Mouse (Mus musculus) right cerebral cortex, postnatal 10 days (tissue): ENCODE measurements at regions not wholly inside any gene's neighbourhood (a gene's known extent, or its start where the extent isn't known, plus 50 kb on each side); places are given as distances from the start of the nearest gene placed in this dataset.

Experiments
- DNase-seq, 2 experiments: peaks; one replicate each; pipeline ENCODE4 v3.0.0; 2021; ENCODE audit warnings: low spot score in 2 of 2

- no peak for DNase-seq
Measured at GRCm38 (mm10) chr10:102943156-102943555, 86.9 kb downstream of the Alx1 start.

GRCm38 (mm10) chr10:102940823-102941519 is 89.0 kb downstream of the Alx1 start:
- no peak for DNase-seq

GRCm38 (mm10) chr10:102931445-102931844 is 98.6 kb downstream of the Alx1 start:
- no peak for DNase-seq

- DNase-seq, result no peak
Measured at GRCm38 (mm10) chr10:102928651-102929050, 101.4 kb downstream of the Alx1 start.

- DNase-seq, result no peak
Measured at GRCm38 (mm10) chr10:102897368-102897767, 132.6 kb downstream of the Alx1 start.

- DNase-seq, result no peak
Measured at GRCm38 (mm10) chr10:102895952-102896351, 134.1 kb downstream of the Alx1 start.

- DNase-seq, result no peak
Measured at GRCm38 (mm10) chr10:102892373-102892772, 137.6 kb downstream of the Alx1 start.

- DNase-seq, result no peak
Measured at GRCm38 (mm10) chr10:102889709-102890108, 140.3 kb downstream of the Alx1 start.

- DNase-seq, result no peak
Measured at GRCm38 (mm10) chr10:102881824-102882438, 148.1 kb downstream of the Alx1 start.

- DNase-seq, result peak; percentile 22 to 30
Measured at GRCm38 (mm10) chr10:102878010-102878409, 152.0 kb downstream of the Alx1 start.

GRCm38 (mm10) chr10:102876946-102877345 is 153.1 kb downstream of the Alx1 start:
- no peak for DNase-seq

- no peak for DNase-seq
Measured at GRCm38 (mm10) chr10:102866920-102867319, 163.1 kb downstream of the Alx1 start.

GRCm38 (mm10) chr10:102836567-102837224 is 193.3 kb downstream of the Alx1 start:
- no peak for DNase-seq

GRCm38 (mm10) chr10:102835814-102836213 is 194.2 kb downstream of the Alx1 start:
- DNase-seq, result no peak

- no peak for DNase-seq
Measured at GRCm38 (mm10) chr10:102829606-102830005, 200.4 kb downstream of the Alx1 start.

GRCm38 (mm10) chr10:102823434-102823833 is 206.6 kb downstream of the Alx1 start:
- DNase-seq, result no peak

GRCm38 (mm10) chr10:102801391-102801790 is 228.6 kb downstream of the Alx1 start:
- DNase-seq, result no peak

GRCm38 (mm10) chr10:102779243-102779642 is 250.8 kb downstream of the Alx1 start:
- DNase-seq, result no peak

GRCm38 (mm10) chr10:102763696-102764095 is 251.7 kb downstream of the Rassf9 start:
- DNase-seq, result no peak

GRCm38 (mm10) chr10:102762378-102762777 is 250.4 kb downstream of the Rassf9 start:
- DNase-seq, result no peak

GRCm38 (mm10) chr10:102735207-102735606 is 223.2 kb downstream of the Rassf9 start:
- DNase-seq, result peak in 1 of 2 experiments; percentile 37

- DNase-seq, result no peak
Measured at GRCm38 (mm10) chr10:102732420-102732819, 220.4 kb downstream of the Rassf9 start.

- no peak for DNase-seq
Measured at GRCm38 (mm10) chr10:102712263-102712662, 200.2 kb downstream of the Rassf9 start.
